Mouse (Mus musculus): ENCODE data around the gene Wdsub1. TPM values are rescaled to one million over a fixed set of nuclear protein-coding genes. Genes with fewer than 3 reads are reported as not detected.

Wdsub1 gene
- polyA plus RNA-seq (2012; rRNA removed) (8.8 and 9.9 TPM in 2 replicates), polyA plus RNA-seq (2014; fragmentation: Nextera tagmentation; extraction: Ambion mirVana) (8.9 and 10.6 TPM in 2 replicates)

DNA sequence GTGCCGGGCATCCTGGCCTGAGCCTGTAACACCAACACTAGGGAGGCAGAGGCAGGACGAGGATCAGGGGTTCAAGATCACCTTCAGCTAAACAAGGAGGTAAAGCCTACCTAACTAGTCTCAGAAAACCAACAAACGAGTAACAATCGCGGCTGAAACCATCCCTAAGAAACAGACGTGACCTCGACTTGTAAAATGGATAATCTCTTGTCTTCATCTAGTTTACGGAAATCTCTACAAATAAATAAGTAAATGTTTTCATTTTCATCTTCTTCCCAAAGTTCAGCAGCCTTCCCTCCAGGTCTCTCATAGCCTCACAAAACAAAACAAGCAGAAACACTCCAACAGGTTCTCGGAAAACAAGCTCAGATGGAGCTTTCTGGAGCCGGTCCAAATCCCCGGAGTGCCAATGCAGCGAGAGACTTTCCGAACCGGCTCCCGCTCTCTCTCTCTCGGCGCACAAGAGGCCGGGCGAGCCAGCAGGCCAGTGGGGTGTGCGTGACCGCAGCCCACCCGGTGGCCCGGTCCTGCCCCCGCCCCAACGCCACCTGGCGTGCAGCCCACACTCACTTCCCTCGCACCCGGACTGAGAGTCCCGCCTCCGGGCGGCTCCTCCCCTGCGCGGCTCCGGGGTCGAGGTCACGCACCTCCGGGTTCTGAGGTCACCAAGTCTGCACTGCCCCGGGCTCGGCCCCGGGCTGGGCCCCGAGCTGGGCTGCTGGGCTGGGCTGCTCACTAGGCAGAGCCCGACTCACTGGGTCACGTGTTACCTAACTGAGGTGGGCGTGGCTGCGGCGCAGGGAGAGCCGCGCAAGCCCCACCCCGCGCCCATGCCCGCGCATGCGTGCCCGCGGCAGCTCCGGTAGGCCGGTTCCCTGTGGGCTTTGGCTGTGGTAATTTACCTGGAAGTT lies at the start of gene Wdsub1:
TSS of gene Wdsub1 (minus strand) at position 761 of the 911 bp plus-strand sequence.
- H3K4me3 ChIP-seq (ENCODE audit: insufficient read depth in 1 of 2, low read depth in 2 of 2, low read length in 2 of 2), result peak within 1 kb of the TSS; percentile 70 to 83
- peak within 1 kb of the TSS; percentile 84 for H3K4me2 ChIP-seq (ENCODE audit: low read depth)
- peak within 1 kb of the TSS; percentile 77 for H3K9ac ChIP-seq (replicated peaks)
- H3K9me3 ChIP-seq (ENCODE audit: control insufficient read depth, low read length), result no peaks in the 10 kb centered on the region
- WGBS (ENCODE audit: insufficient replicate concordance), result 1% methylated on average over 57 of the region's 57 CpGs
- H3K36me3 ChIP-seq (replicated peaks; ENCODE audit: control insufficient read depth, insufficient read depth, low read depth), result no peaks in the 10 kb centered on the region
- no peak for TF ChIP-seq EP300 (IDR thresholded peaks at IDR 0.05; ENCODE audit: low read depth)
- peak; percentile 42 for TF ChIP-seq CTCF (IDR thresholded peaks at IDR 0.05; ENCODE audit: low read depth)
- peak within 1 kb of the TSS; percentile 46 for H3K27ac ChIP-seq
- no peaks in the 10 kb centered on the region for H3K27me3 ChIP-seq (ENCODE audit: control insufficient read depth, insufficient read depth, low read length)
- peak; percentile 84 to 89 (median 87) for DNase-seq (ENCODE audit: low read depth in 3 of 3, low spot score in 3 of 3)
- H3K4me1 ChIP-seq (replicated peaks; ENCODE audit: control insufficient read depth in 2 of 2, insufficient read depth in 2 of 2, low read length in 1 of 2), result peaks cover 11 to 14% of the 10 kb centered on the region in 2 experiments
- peak; percentile 94 for ATAC-seq (ENCODE audit: insufficient read depth)

DNA sequence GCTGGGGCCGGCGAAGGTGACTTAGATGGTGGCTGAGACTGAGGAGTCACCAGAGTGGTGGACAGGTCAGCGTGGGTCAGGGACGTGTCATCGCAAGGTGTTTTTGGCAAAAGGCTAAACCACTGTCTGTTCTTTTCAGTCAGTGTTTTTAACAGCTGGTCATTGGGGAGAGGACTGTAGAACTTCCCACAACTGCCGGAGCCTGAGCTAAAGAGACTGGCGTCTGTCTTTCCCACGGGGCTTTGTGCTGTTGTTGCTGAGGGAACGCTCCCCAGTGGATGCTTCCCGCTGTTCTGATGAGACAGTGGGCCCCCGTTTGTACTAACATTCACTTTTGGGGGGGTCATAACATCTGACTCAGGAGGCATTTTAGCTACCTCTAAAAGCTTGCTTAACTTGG lies 31.2 kb upstream of the Wdsub1 start:
- Histone ChIP-seq H3K27ac (no peak overlapping the region), H3K9ac (replicated peaks) (no peak overlapping the region), H3K4me1 (replicated peaks; ENCODE audit: control insufficient read depth in 2 of 2, insufficient read depth in 2 of 2, low read length in 1 of 2) (no peaks in the 10 kb centered on the region), H3K27me3 (ENCODE audit: control insufficient read depth, insufficient read depth, low read length) (no peaks in the 10 kb centered on the region), H3K4me2 (ENCODE audit: low read depth) (no peak overlapping the region), H3K9me3 (ENCODE audit: control insufficient read depth, low read length) (no peaks in the 10 kb centered on the region), H3K36me3 (replicated peaks; ENCODE audit: control insufficient read depth, insufficient read depth, low read depth) (peaks cover 16% of the 10 kb centered on the region), H3K4me3 (ENCODE audit: insufficient read depth in 1 of 2, low read depth in 2 of 2, low read length in 2 of 2) (no peak overlapping the region)
- TF ChIP-seq CTCF (IDR thresholded peaks at IDR 0.05; ENCODE audit: low read depth), result no peak
- TF ChIP-seq EP300 (IDR thresholded peaks at IDR 0.05; ENCODE audit: low read depth), result no peak
- ATAC-seq (ENCODE audit: insufficient read depth) (no peak), DNase-seq (ENCODE audit: low read depth in 3 of 3, low spot score in 3 of 3) (no peak)
- WGBS (ENCODE audit: insufficient replicate concordance), result 89% methylated on average over 11 of the region's 11 CpGs

DNA sequence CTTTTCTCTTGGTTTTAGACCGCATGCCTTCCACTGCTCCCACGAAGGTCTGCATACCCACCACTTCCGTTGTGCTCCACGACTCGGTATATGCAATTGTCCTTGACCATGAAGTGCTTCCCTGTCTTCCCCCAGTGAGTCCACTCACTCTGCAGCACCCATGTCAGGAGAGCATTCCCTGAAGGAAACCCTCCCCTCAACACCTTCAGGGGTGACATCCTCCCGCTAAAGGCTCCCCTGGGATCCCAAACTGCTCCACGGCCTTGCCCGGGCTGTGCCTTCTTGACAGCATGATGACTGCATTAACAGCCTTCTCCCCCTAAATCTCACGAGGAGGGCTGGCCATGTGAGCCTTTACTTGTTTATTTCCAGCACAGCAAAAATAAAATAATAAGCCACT lies 25.7 kb upstream of the Wdsub1 start:
- Histone ChIP-seq H3K9ac (replicated peaks) (no peak overlapping the region), H3K4me2 (ENCODE audit: low read depth) (no peak overlapping the region), H3K9me3 (ENCODE audit: control insufficient read depth, low read length) (no peaks in the 10 kb centered on the region), H3K27ac (no peak overlapping the region), H3K27me3 (ENCODE audit: control insufficient read depth, insufficient read depth, low read length) (no peaks in the 10 kb centered on the region), H3K4me3 (ENCODE audit: insufficient read depth in 1 of 2, low read depth in 2 of 2, low read length in 2 of 2) (no peak overlapping the region), H3K4me1 (replicated peaks; ENCODE audit: control insufficient read depth in 2 of 2, insufficient read depth in 2 of 2, low read length in 1 of 2) (no peaks in the 10 kb centered on the region), H3K36me3 (replicated peaks; ENCODE audit: control insufficient read depth, insufficient read depth, low read depth) (peaks cover 11% of the 10 kb centered on the region)
- no peak for ATAC-seq (ENCODE audit: insufficient read depth)
- DNase-seq (ENCODE audit: low read depth in 3 of 3, low spot score in 3 of 3), result no peak
- TF ChIP-seq EP300 (IDR thresholded peaks at IDR 0.05; ENCODE audit: low read depth), result no peak
- no peak for TF ChIP-seq CTCF (IDR thresholded peaks at IDR 0.05; ENCODE audit: low read depth)
- 89% methylated on average over 9 of the region's 9 CpGs for WGBS (ENCODE audit: insufficient replicate concordance)

DNA sequence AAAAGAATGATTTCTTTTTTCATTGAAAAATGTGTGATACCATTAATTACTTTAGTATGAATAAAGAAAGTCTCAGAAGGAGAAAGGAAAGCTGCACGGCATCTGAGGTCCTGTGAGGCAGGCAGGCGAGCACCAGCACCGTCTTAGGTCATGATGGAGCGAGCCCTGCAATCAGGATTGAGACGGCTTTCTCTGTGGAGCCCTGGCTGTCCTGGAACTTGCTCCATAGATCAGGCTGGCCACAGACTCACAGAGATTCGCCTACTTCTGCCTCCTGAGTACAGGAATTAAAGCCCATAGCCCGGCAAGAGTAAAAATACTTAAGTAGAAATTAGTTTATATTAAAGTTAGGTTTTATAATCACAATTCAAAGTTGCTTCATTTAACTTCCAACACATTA lies 21.6 kb upstream of the Wdsub1 start:
- TF ChIP-seq CTCF (IDR thresholded peaks at IDR 0.05; ENCODE audit: low read depth) (no peak), EP300 (IDR thresholded peaks at IDR 0.05; ENCODE audit: low read depth) (no peak)
- Histone ChIP-seq H3K9ac (replicated peaks) (no peak overlapping the region), H3K9me3 (ENCODE audit: control insufficient read depth, low read length) (no peaks in the 10 kb centered on the region), H3K4me3 (ENCODE audit: insufficient read depth in 1 of 2, low read depth in 2 of 2, low read length in 2 of 2) (no peak overlapping the region), H3K4me1 (replicated peaks; ENCODE audit: control insufficient read depth in 2 of 2, insufficient read depth in 2 of 2, low read length in 1 of 2) (no peaks in the 10 kb centered on the region), H3K4me2 (ENCODE audit: low read depth) (no peak overlapping the region), H3K27ac (no peak overlapping the region), H3K36me3 (replicated peaks; ENCODE audit: control insufficient read depth, insufficient read depth, low read depth) (peaks cover 10% of the 10 kb centered on the region; the same call in 1 of the 2 replicates), H3K27me3 (ENCODE audit: control insufficient read depth, insufficient read depth, low read length) (no peaks in the 10 kb centered on the region)
- DNase-seq (ENCODE audit: low read depth in 3 of 3, low spot score in 3 of 3) (no peak), ATAC-seq (ENCODE audit: insufficient read depth) (no peak)
- WGBS (ENCODE audit: insufficient replicate concordance), result 80% methylated on average over 7 of the region's 7 CpGs

DNA sequence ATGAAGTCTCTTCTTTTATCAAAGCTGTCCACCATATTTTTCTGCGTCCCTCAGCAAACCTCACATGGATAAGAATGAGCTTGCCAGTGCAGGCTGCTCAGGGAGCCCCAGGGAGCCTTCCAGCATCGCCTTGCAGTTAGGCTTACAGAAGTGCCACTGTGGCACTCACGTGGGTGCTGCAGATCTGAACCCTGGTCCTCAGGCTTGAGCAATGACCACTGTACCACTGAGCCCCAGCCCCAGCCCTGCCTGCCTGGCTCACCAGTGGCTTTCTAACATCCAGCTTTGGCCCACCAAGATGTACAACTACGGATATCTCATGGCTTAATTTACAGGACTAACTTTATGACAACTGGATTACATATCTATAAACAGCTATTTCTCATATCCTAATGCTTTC lies 16.3 kb upstream of the Wdsub1 start:
- H3K4me2 ChIP-seq (ENCODE audit: low read depth), result no peak overlapping the region
- ATAC-seq (ENCODE audit: insufficient read depth) (no peak), DNase-seq (ENCODE audit: low read depth in 3 of 3, low spot score in 3 of 3) (no peak)
- no peaks in the 10 kb centered on the region for H3K4me1 ChIP-seq (replicated peaks; ENCODE audit: control insufficient read depth in 2 of 2, insufficient read depth in 2 of 2, low read length in 1 of 2)
- no peak overlapping the region for H3K9ac ChIP-seq (replicated peaks)
- no peaks in the 10 kb centered on the region for H3K27me3 ChIP-seq (ENCODE audit: control insufficient read depth, insufficient read depth, low read length)
- WGBS (ENCODE audit: insufficient replicate concordance), result 78% methylated on average over 4 of the region's 4 CpGs
- TF ChIP-seq CTCF (IDR thresholded peaks at IDR 0.05; ENCODE audit: low read depth) (no peak), EP300 (IDR thresholded peaks at IDR 0.05; ENCODE audit: low read depth) (no peak)
- H3K36me3 ChIP-seq (replicated peaks; ENCODE audit: control insufficient read depth, insufficient read depth, low read depth), result peaks cover 10% of the 10 kb centered on the region; the same call in 1 of the 2 replicates
- H3K4me3 ChIP-seq (ENCODE audit: insufficient read depth in 1 of 2, low read depth in 2 of 2, low read length in 2 of 2), result no peak overlapping the region
- H3K9me3 ChIP-seq (ENCODE audit: control insufficient read depth, low read length), result no peaks in the 10 kb centered on the region
- H3K27ac ChIP-seq, result no peak overlapping the region
